Mouse (Mus musculus) heart, embryonic 16.5 days (tissue): ENCODE data around the gene Vamp5. TPM values are rescaled to one million over a fixed set of nuclear protein-coding genes. Genes with fewer than 3 reads are reported as not detected.

Experiments
- ATAC-seq: fragments of 200-750 bp; cut with Nextera tagmentation; replicated peaks from 2 replicates; pipeline ENCODE4 v1.8.0; 2017; ENCODE audit warnings: moderate number of reproducible peaks; ENCODE audit not compliant: insufficient read depth, low FRiP score; ENCODE audit errors: extremely low read depth
- H3K27ac ChIP-seq: fragments of 300-500 bp; sonication (generic); 2 replicates; pipeline ENCODE4 v1.5.1; 2014; ENCODE audit warnings: mild to moderate bottlenecking, low read length, control low read depth, moderate library complexity
- H3K27me3 ChIP-seq: fragments of 300-500 bp; sonication (generic); 2 replicates; pipeline ENCODE4 v1.6.1; 2014; ENCODE audit warnings: low read length, mixed read lengths; ENCODE audit not compliant: control insufficient read depth, insufficient read depth
- H3K36me3 ChIP-seq: fragments of 300-500 bp; sonication (generic); 2 replicates; pipeline ENCODE4 v1.6.1; 2014; ENCODE audit not compliant: control insufficient read depth, insufficient read depth
- H3K4me1 ChIP-seq: fragments of 300-500 bp; sonication (generic); 2 replicates; pipeline ENCODE4 v1.6.1; 2014; ENCODE audit warnings: low read length, mixed read lengths; ENCODE audit not compliant: control insufficient read depth, insufficient read depth
- H3K4me2 ChIP-seq: fragments of 300-500 bp; sonication (generic); 2 replicates; pipeline ENCODE4 v1.6.1; 2014; ENCODE audit warnings: low read depth, mild to moderate bottlenecking, control low read depth, low read length
- H3K4me3 ChIP-seq: fragments of 300-500 bp; sonication (generic); 2 replicates; pipeline ENCODE4 v1.5.1; 2014; ENCODE audit warnings: mild to moderate bottlenecking, control low read depth, low read length
- H3K9ac ChIP-seq: fragments of 300-500 bp; sonication (generic); 2 replicates; pipeline ENCODE4 v1.6.1; 2014; ENCODE audit warnings: low read length, control low read depth
- H3K9me3 ChIP-seq: fragments of 300-500 bp; sonication (generic); replicated peaks from 2 replicates; pipeline ENCODE4 v1.6.1; 2016; ENCODE audit warnings: low read length; ENCODE audit not compliant: control insufficient read depth
- whole genome bisulfite sequencing: fragments of 180-500 bp; shearing (Covaris S2); extraction: QIAGEN DNeasy Blood & Tissue Kit; methylation state at CpG from one replicate; pipeline ENCODE4 v1.1.7; 2014; 5-methylcytosine and 5-hydroxymethylcytosine counted together
- polyA plus RNA-seq: library from polyadenylated mRNA; unstranded; fragments of >200 nt; fragmentation: Nextera tagmentation; extraction: Ambion mirVana; gene quantifications from 2 replicates; pipeline ENCODE4 v1.2.1, GENCODE M21; 2015

Gene Vamp5
- polyA plus RNA-seq: 40.1 and 46.0 TPM in 2 replicates

DNA sequence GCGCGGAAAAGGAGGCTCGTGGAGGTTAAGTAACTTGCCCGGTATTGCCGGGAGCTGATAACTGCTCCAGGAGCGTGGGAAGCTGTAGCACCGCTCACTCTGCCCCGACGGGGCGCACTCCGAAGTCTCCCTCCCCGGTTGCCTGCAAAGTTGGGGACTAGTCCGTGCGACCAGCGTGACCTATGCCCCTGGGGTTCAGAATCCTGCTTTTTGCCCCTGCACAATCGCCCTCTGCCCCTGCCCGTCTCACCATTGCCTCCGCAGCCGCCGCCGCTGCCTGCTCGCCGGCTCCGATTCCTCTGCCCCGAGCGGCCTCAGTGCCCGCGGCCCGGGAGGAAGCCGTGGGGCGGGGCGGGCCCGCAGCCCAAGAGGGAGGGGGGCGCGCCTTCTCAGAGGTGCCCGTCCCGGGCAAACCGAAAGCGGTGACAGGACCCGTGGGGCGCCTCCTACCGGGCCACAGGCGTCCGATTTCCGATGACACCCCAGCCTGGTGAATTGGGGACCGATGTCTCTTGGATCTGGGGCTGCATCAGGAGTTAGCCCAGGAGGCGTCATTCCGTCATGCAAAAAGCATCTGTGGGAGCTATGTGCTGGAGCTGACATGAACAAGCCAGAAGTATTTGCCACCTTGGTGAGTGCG, at the start of gene Vamp5:
Gene Vamp5, minus strand, starts transcription at position 338 of the 640 bp plus-strand sequence.
- peak within 1 kb of the TSS; percentile 68 for H3K27ac ChIP-seq
- H3K4me1 ChIP-seq: 0 out of 2 replicates have a peak, but pooled peaks cover 3% of the 10 kb centered on the region
- H3K9me3 ChIP-seq: no peaks in the 10 kb centered on the region
- H3K36me3 ChIP-seq: peaks cover 8% of the 10 kb centered on the region
- peak within 1 kb of the TSS; percentile 60 for H3K4me3 ChIP-seq
- H3K27me3 ChIP-seq: no peaks in the 10 kb centered on the region
- peak; percentile 89 for ATAC-seq
- WGBS: under 1% methylated on average over 49 of the region's 49 CpGs
- H3K4me2 ChIP-seq: peak within 1 kb of the TSS; percentile 57
- H3K9ac ChIP-seq: peak within 1 kb of the TSS; percentile 76

DNA sequence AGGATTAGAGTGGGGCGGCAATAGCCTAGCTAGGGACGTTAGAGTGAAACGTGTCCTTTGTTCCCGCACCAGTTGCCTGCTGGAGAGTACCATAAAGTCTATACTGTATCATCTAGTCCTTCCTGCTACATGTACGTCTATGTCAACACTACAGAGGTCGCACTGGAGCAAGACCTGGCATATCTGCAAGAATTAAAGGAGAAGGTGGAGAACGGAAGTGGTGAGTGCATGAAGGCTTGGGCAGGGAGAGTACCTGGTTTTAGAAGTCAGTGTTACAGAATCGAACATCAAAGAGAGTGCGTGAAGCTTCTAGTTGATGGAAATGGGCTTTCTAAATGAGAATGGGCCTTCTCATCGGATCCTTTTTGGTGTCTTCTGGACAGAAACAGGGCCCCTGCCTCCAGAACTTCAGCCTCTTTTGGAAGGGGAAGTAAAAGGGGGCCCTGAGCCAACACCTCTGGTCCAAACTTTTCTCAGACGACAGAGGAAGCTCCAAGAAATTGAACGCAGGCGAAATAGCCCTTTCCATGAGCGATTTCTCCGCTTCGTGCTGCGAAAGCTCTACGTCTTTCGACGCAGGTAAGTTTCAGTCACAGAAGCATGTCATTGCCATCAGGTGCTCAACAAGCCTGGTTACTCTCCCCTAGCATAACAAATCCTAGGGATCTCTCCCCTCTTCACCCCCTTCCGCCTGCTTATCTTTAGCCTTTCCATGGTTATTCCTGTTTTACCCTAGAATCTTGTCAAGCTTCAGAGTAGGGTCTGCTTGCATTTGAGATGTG, 49.0 kb upstream of the Vamp5 start:
- H3K9me3 ChIP-seq: peaks cover 5% of the 10 kb centered on the region; the same call in 1 of the 2 replicates
- H3K4me2 ChIP-seq: no peak overlapping the region
- ATAC-seq: no peak
- WGBS: 80% methylated on average over 21 of the region's 21 CpGs
- H3K9ac ChIP-seq: no peak overlapping the region
- peaks cover 55% of the 10 kb centered on the region for H3K36me3 ChIP-seq
- no peaks in the 10 kb centered on the region for H3K4me1 ChIP-seq
- H3K27ac ChIP-seq: no peak overlapping the region
- H3K27me3 ChIP-seq: no peaks in the 10 kb centered on the region
- no peak overlapping the region for H3K4me3 ChIP-seq

DNA sequence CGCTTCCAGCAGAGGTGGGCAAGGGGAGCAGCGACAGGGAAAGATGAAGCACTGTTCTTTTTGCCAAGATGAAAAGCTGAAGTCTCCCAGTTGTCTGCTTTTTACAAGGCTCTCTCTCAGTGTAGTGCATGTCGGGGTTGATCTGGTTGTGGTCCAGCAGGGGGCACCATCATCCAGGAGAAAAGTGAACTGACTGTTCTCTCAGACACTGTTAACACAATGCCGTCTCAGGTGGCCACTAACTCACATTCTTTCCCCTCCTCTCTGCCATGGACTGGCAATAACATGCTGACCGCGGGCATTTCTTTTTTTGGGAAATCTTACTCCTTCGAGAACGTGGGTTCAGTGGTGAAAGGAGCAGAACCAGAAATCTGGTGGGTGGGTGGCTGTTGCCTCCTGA, 47.8 kb upstream of the Vamp5 start:
- peak; percentile 49; the same call in 1 of the 2 replicates for ATAC-seq
- no peak overlapping the region for H3K9ac ChIP-seq
- no peaks in the 10 kb centered on the region for H3K27me3 ChIP-seq
- peaks cover 5% of the 10 kb centered on the region; the same call in 1 of the 2 replicates for H3K9me3 ChIP-seq
- H3K27ac ChIP-seq: no peak overlapping the region
- no peak overlapping the region for H3K4me3 ChIP-seq
- peaks cover 58% of the 10 kb centered on the region for H3K36me3 ChIP-seq
- WGBS: 42% methylated on average over 8 of the region's 8 CpGs
- no peak overlapping the region for H3K4me2 ChIP-seq
- no peaks in the 10 kb centered on the region for H3K4me1 ChIP-seq

DNA sequence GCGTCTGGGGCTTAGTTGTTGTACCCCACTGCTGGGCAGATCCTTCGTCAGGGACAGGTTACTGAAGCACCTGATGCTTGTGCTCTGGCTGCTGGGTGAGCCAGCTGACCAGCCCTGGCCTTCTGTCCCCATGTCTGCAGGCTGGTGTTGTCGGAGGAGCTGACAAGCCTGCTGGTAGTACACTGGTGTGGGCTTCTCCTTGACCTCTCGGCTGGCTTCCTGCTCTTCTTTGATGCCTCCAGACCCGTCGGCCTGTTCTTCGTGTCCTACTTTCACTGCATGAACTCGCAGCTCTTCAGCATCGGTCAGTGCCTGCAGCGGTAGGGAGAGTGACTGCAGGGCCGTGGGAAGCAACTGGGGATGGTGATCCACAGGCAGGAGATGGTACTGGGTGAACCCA, 45.4 kb upstream of the Vamp5 start:
- Histone ChIP-seq H3K36me3 (peaks cover 54% of the 10 kb centered on the region), H3K27ac (no peak overlapping the region), H3K4me3 (no peak overlapping the region), H3K9me3 (peaks cover 5% of the 10 kb centered on the region; the same call in 1 of the 2 replicates), H3K9ac (no peak overlapping the region), H3K4me1 (no peaks in the 10 kb centered on the region), H3K4me2 (no peak overlapping the region), H3K27me3 (no peaks in the 10 kb centered on the region)
- WGBS: 93% methylated on average over 11 of the region's 11 CpGs
- no peak for ATAC-seq

DNA sequence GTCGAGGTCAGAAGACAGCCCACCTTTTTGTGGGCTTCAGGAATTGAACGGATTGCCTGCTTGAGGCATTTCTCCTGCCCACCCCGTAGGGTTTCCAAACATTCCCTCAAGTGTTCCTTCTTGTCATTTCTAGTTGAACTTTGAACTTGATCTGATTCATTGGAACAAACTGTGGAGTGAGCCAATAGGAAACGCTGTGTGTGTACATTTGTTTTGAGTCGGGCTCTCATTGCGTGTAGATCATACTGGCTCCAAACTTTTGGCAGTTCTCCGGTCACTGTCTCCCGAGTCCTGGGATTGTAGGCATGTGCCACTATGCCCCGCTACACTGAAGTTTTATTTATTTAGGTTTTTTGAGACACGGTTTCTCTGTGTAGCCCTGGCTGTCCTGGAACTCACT, 40.6 kb upstream of the Vamp5 start:
- Histone ChIP-seq H3K9me3 (peaks cover 5% of the 10 kb centered on the region; the same call in 1 of the 2 replicates), H3K27me3 (no peaks in the 10 kb centered on the region), H3K36me3 (peaks cover 42% of the 10 kb centered on the region), H3K4me1 (peaks cover under 1% of the 10 kb centered on the region; the same call in 1 of the 2 replicates), H3K4me2 (no peak overlapping the region), H3K27ac (no peak overlapping the region), H3K9ac (no peak overlapping the region), H3K4me3 (no peak overlapping the region)
- 90% methylated on average over 10 of the region's 10 CpGs for WGBS
- ATAC-seq: no peak

DNA sequence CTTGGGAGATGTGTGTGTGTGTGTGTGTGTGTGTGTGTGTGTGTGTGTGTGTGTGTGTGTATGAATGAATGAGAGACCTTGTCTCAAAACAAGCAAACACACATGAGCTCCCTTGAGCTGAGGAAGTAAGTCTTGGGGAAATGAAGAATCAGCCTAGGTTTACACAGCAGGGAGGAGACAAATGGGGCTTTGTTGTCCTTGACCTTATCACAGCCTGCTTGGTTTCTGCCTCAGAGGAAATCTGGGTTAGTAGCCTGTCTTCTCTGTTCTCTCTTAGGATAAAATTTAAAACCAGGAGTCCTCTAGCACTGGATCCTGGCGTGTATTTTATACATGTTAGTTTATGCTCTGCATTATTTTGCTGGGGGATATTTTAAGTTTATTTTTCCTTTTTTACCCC, 39.5 kb upstream of the Vamp5 start:
- Histone ChIP-seq H3K36me3 (peaks cover 31% of the 10 kb centered on the region), H3K9me3 (peaks cover under 1% of the 10 kb centered on the region; the same call in 1 of the 2 replicates), H3K27me3 (no peaks in the 10 kb centered on the region), H3K4me1 (peaks cover 11% of the 10 kb centered on the region), H3K27ac (no peak overlapping the region), H3K9ac (no peak overlapping the region), H3K4me2 (no peak overlapping the region), H3K4me3 (no peak overlapping the region)
- 69% methylated on average over 1 of the region's 1 CpGs for WGBS
- no peak for ATAC-seq

DNA sequence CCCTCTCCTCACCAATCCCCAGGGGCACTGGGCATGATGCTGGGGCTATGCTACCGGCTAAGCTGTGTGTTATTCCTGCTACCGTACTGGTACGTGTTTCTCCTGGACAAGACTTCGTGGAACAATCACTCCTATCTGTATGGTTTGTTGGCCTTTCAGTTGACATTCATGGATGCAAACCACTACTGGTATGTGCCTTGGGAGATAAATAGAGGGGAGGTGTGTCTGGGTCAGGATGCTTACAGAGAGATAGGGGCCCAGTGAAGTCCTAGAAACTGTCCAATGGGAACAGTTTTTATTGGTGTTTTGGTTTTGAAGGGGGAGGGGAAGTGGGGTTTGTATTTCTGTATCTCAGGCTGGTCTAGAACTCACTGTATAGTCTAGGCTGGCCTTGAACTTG, 38.0 kb upstream of the Vamp5 start:
- Histone ChIP-seq H3K36me3 (peaks cover 16% of the 10 kb centered on the region), H3K27me3 (no peaks in the 10 kb centered on the region), H3K27ac (no peak overlapping the region), H3K4me1 (peaks cover 11% of the 10 kb centered on the region), H3K4me3 (no peak overlapping the region), H3K9me3 (no peaks in the 10 kb centered on the region), H3K9ac (no peak overlapping the region), H3K4me2 (no peak overlapping the region)
- ATAC-seq: no peak
- WGBS: 86% methylated on average over 4 of the region's 4 CpGs

DNA sequence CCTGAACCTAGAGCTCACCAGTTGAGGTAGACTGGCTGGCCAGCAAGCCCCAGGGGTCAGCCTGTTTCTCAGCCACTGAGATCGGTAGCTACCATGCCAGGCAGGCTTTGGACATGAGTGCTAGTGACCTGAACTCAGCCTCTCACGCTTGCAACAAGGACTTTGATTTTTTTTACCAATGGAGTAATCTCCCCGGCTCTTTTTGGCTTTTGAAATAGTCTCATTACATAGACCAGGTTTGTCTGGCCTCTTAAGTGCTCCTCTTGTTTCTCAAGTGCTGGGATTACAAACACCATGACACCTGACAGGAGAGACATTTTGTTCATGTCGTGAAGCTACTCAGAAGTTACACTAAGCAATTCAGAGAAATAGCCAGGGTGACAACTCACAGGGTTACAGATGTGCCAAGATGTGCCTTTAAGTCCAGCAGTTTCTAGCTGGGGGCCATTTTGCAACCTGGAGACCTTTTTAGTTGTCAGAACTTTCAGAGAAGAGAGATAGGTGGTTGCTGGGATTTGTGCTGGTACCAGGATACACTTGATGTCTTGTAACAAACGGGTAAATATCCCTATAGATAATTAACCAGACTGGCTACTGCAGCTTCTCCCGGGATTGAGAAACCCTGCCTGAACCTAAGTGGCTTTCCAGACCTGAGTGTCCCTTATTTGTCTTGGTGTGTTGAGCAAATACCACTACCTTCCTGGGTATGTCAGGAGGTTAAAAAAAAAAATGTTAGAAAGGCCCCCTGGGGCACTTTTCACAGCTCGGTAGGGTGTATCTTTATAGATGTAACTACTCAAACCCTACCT, 35.9 kb upstream of the Vamp5 start:
- Histone ChIP-seq H3K27me3 (no peaks in the 10 kb centered on the region), H3K36me3 (peaks cover 8% of the 10 kb centered on the region), H3K9me3 (no peaks in the 10 kb centered on the region), H3K4me2 (no peak overlapping the region), H3K4me3 (no peak overlapping the region), H3K27ac (no peak overlapping the region), H3K9ac (no peak overlapping the region), H3K4me1 (peaks cover 11% of the 10 kb centered on the region)
- ATAC-seq: no peak
- 57% methylated on average over 7 of the region's 7 CpGs for WGBS
